13 mouse cellular contexts compared by ENCODE assay signal in genomic region chr6:97986417-97986816, GRCm38 (mm10).
"Had no signal": no experiment of that assay in that cellular context is flagged by ENCODE, and none has a peak within 500 bp of the region (broad histone marks: within the 10 kb centered on the region; RNA-seq: fewer than 3 reads in every experiment).

No protein-coding gene starts in this region.

- H3K9me3 ChIP-seq: limb, embryonic 13.5 days; midbrain, embryonic 10.5 days; midbrain, embryonic 15.5 days had no signal

- H3K4me1 ChIP-seq: limb, embryonic 13.5 days; midbrain, embryonic 15.5 days had no signal

- H3K9ac ChIP-seq: limb, embryonic 13.5 days; midbrain, embryonic 15.5 days had no signal

- H3K27ac ChIP-seq: layer of hippocampus, adult 2 months; limb, embryonic 13.5 days; midbrain, embryonic 10.5 days; midbrain, embryonic 15.5 days had no signal

- H3K27me3 ChIP-seq: limb, embryonic 13.5 days; midbrain, embryonic 15.5 days had no signal

- H3K4me2 ChIP-seq: limb, embryonic 13.5 days; midbrain, embryonic 15.5 days had no signal

- H3K4me3 ChIP-seq: layer of hippocampus, adult 2 months; limb, embryonic 13.5 days; midbrain, embryonic 10.5 days; midbrain, embryonic 15.5 days had no signal

- ATAC-seq: inflammation-experienced regulatory T-cells, adult 6 months; midbrain, embryonic 15.5 days had no signal

- DNase-seq: kidney, adult 18-20 months; kidney, postnatal 10 days; kidney, postnatal 4 days; lung, adult 18-20 months; lung, postnatal 4 days; right cerebral cortex, adult 18-20 months; right cerebral cortex, postnatal 25 days; thymus, postnatal 14 days had no signal

- H3K36me3 ChIP-seq: limb, embryonic 13.5 days; midbrain, embryonic 10.5 days; midbrain, embryonic 15.5 days had no signal
